Mouse (Mus musculus): ENCODE results near the gene Gfod1. TPM values are rescaled to one million over a fixed set of nuclear protein-coding genes. Genes with fewer than 3 reads are reported as not detected.

Gfod1 gene
- polyA plus RNA-seq, 2 experiments: 1.6 to 2.8 TPM

- 76% methylated on average over 6 of the region's 6 CpGs for WGBS
These were observed 53.3 kb downstream of the Gfod1 start for GRCm38 (mm10) chr13:43250653-43251052.

GRCm38 (mm10) chr13:43250106-43250505 is 53.9 kb downstream of the Gfod1 start:
- no peaks in the 10 kb centered on the region for H3K27me3 ChIP-seq (ENCODE audit: control insufficient read depth, insufficient read depth, low read length)
- H3K27ac ChIP-seq (replicated peaks; ENCODE audit: low read depth, low read length): no peak overlapping the region
- 84% methylated on average over 9 of the region's 9 CpGs for WGBS
- H3K9ac ChIP-seq (ENCODE audit: low read depth, low read length, severe bottlenecking): no peak overlapping the region
- ATAC-seq (ENCODE audit: low FRiP score, low read depth) (no peak), DNase-seq (ENCODE audit: low spot score) (no peak)
- no peaks in the 10 kb centered on the region for H3K36me3 ChIP-seq (ENCODE audit: control insufficient read depth, insufficient read depth, low read length)
- no peak overlapping the region for H3K4me2 ChIP-seq (replicated peaks; ENCODE audit: low read depth, low read length, severe bottlenecking)
- H3K9me3 ChIP-seq (ENCODE audit: control insufficient read depth, low read length): no peaks in the 10 kb centered on the region
- no peak overlapping the region for H3K4me3 ChIP-seq (replicated peaks; ENCODE audit: low read length)
- no peak for TF ChIP-seq POLR2A (IDR thresholded peaks at IDR 0.05; ENCODE audit: borderline replicate concordance, extremely low read depth, insufficient read depth, insufficient read length)
- H3K4me1 ChIP-seq (ENCODE audit: control insufficient read depth, insufficient read depth, low read length): 0 out of 2 replicates have a peak, but pooled peaks cover 5% of the 10 kb centered on the region

More at GRCm38 (mm10) chr13:43250653-43251052, 53.3 kb downstream of the Gfod1 start:
- H3K9me3 ChIP-seq (ENCODE audit: control insufficient read depth, low read length): no peaks in the 10 kb centered on the region
- H3K36me3 ChIP-seq (ENCODE audit: control insufficient read depth, insufficient read depth, low read length): no peaks in the 10 kb centered on the region
- 0 out of 2 replicates have a peak, but pooled peaks cover 5% of the 10 kb centered on the region for H3K4me1 ChIP-seq (ENCODE audit: control insufficient read depth, insufficient read depth, low read length)
- no peak overlapping the region for H3K4me3 ChIP-seq (replicated peaks; ENCODE audit: low read length)
- no peak overlapping the region for H3K27ac ChIP-seq (replicated peaks; ENCODE audit: low read depth, low read length)
- no peak for ATAC-seq (ENCODE audit: low FRiP score, low read depth)
- no peak for TF ChIP-seq POLR2A (IDR thresholded peaks at IDR 0.05; ENCODE audit: borderline replicate concordance, extremely low read depth, insufficient read depth, insufficient read length)
- no peak overlapping the region for H3K9ac ChIP-seq (ENCODE audit: low read depth, low read length, severe bottlenecking)
- no peaks in the 10 kb centered on the region for H3K27me3 ChIP-seq (ENCODE audit: control insufficient read depth, insufficient read depth, low read length)
- DNase-seq (ENCODE audit: low spot score): no peak
- H3K4me2 ChIP-seq (replicated peaks; ENCODE audit: low read depth, low read length, severe bottlenecking): no peak overlapping the region

GRCm38 (mm10) chr13:43248381-43248780 is 55.6 kb downstream of the Gfod1 start:
- no peaks in the 10 kb centered on the region for H3K9me3 ChIP-seq (ENCODE audit: control insufficient read depth, low read length)
- H3K4me3 ChIP-seq (replicated peaks; ENCODE audit: low read length): no peak overlapping the region
- H3K9ac ChIP-seq (ENCODE audit: low read depth, low read length, severe bottlenecking): no peak overlapping the region
- no peak for TF ChIP-seq POLR2A (IDR thresholded peaks at IDR 0.05; ENCODE audit: borderline replicate concordance, extremely low read depth, insufficient read depth, insufficient read length)
- H3K36me3 ChIP-seq (ENCODE audit: control insufficient read depth, insufficient read depth, low read length): no peaks in the 10 kb centered on the region
- ATAC-seq (ENCODE audit: low FRiP score, low read depth): no peak
- no peak for DNase-seq (ENCODE audit: low spot score)
- no peak overlapping the region for H3K27ac ChIP-seq (replicated peaks; ENCODE audit: low read depth, low read length)
- H3K4me2 ChIP-seq (replicated peaks; ENCODE audit: low read depth, low read length, severe bottlenecking): no peak overlapping the region
- no peaks in the 10 kb centered on the region for H3K27me3 ChIP-seq (ENCODE audit: control insufficient read depth, insufficient read depth, low read length)
- 91% methylated on average over 6 of the region's 6 CpGs for WGBS
- peaks cover 16% of the 10 kb centered on the region for H3K4me1 ChIP-seq (ENCODE audit: control insufficient read depth, insufficient read depth, low read length)

- Histone ChIP-seq H3K27me3 (ENCODE audit: control insufficient read depth, insufficient read depth, low read length) (no peaks in the 10 kb centered on the region), H3K4me2 (replicated peaks; ENCODE audit: low read depth, low read length, severe bottlenecking) (no peak overlapping the region), H3K9me3 (ENCODE audit: control insufficient read depth, low read length) (no peaks in the 10 kb centered on the region), H3K36me3 (ENCODE audit: control insufficient read depth, insufficient read depth, low read length) (no peaks in the 10 kb centered on the region), H3K4me3 (replicated peaks; ENCODE audit: low read length) (no peak overlapping the region), H3K4me1 (ENCODE audit: control insufficient read depth, insufficient read depth, low read length) (peaks cover 25% of the 10 kb centered on the region), H3K9ac (ENCODE audit: low read depth, low read length, severe bottlenecking) (no peak overlapping the region), H3K27ac (replicated peaks; ENCODE audit: low read depth, low read length) (no peak overlapping the region)
- ATAC-seq (ENCODE audit: low FRiP score, low read depth): no peak
- WGBS: 88% methylated on average over 4 of the region's 4 CpGs
- TF ChIP-seq POLR2A (IDR thresholded peaks at IDR 0.05; ENCODE audit: borderline replicate concordance, extremely low read depth, insufficient read depth, insufficient read length): no peak
- no peak for DNase-seq (ENCODE audit: low spot score)
These were observed 57.1 kb downstream of the Gfod1 start for GRCm38 (mm10) chr13:43246876-43247275.

- 10% methylated on average over 7 of the region's 7 CpGs for WGBS
- Histone ChIP-seq H3K9me3 (ENCODE audit: control insufficient read depth, low read length) (no peaks in the 10 kb centered on the region), H3K4me3 (replicated peaks; ENCODE audit: low read length) (no peak overlapping the region), H3K9ac (ENCODE audit: low read depth, low read length, severe bottlenecking) (no peak overlapping the region), H3K27me3 (ENCODE audit: control insufficient read depth, insufficient read depth, low read length) (no peaks in the 10 kb centered on the region), H3K4me1 (ENCODE audit: control insufficient read depth, insufficient read depth, low read length) (peaks cover 34% of the 10 kb centered on the region), H3K4me2 (replicated peaks; ENCODE audit: low read depth, low read length, severe bottlenecking) (no peak overlapping the region), H3K27ac (replicated peaks; ENCODE audit: low read depth, low read length) (peak overlapping the region; percentile 21), H3K36me3 (ENCODE audit: control insufficient read depth, insufficient read depth, low read length) (no peaks in the 10 kb centered on the region)
- no peak for TF ChIP-seq POLR2A (IDR thresholded peaks at IDR 0.05; ENCODE audit: borderline replicate concordance, extremely low read depth, insufficient read depth, insufficient read length)
- DNase-seq (ENCODE audit: low spot score) (peak; percentile 56), ATAC-seq (ENCODE audit: low FRiP score, low read depth) (peak; percentile 59; the same call in 1 of the 2 replicates)
These were observed 60.2 kb downstream of the Gfod1 start for GRCm38 (mm10) chr13:43243793-43244192.

GRCm38 (mm10) chr13:43243240-43243639 is 60.7 kb downstream of the Gfod1 start:
- 90% methylated on average over 3 of the region's 3 CpGs for WGBS
- no peak for TF ChIP-seq POLR2A (IDR thresholded peaks at IDR 0.05; ENCODE audit: borderline replicate concordance, extremely low read depth, insufficient read depth, insufficient read length)
- Histone ChIP-seq H3K4me3 (replicated peaks; ENCODE audit: low read length) (no peak overlapping the region), H3K4me2 (replicated peaks; ENCODE audit: low read depth, low read length, severe bottlenecking) (no peak overlapping the region), H3K36me3 (ENCODE audit: control insufficient read depth, insufficient read depth, low read length) (no peaks in the 10 kb centered on the region), H3K9ac (ENCODE audit: low read depth, low read length, severe bottlenecking) (no peak overlapping the region), H3K9me3 (ENCODE audit: control insufficient read depth, low read length) (no peaks in the 10 kb centered on the region), H3K4me1 (ENCODE audit: control insufficient read depth, insufficient read depth, low read length) (peaks cover 34% of the 10 kb centered on the region), H3K27ac (replicated peaks; ENCODE audit: low read depth, low read length) (peak overlapping the region; percentile 21; the same call in 1 of the 2 replicates), H3K27me3 (ENCODE audit: control insufficient read depth, insufficient read depth, low read length) (no peaks in the 10 kb centered on the region)
- no peak for ATAC-seq (ENCODE audit: low FRiP score, low read depth)
- no peak for DNase-seq (ENCODE audit: low spot score)

Data from limb, embryonic 14.5 days (tissue).